Mouse (Mus musculus) CH12.LX (cell line): ENCODE results near the gene Plau. TPM values are rescaled to one million over a fixed set of nuclear protein-coding genes. Genes with fewer than 3 reads are reported as not detected.

Source experiments
- DNase-seq: peaks from one replicate; pipeline ENCODE4 v3.0.0-alpha.2; 2013; ENCODE audit errors: extremely low read depth
- H3K27ac ChIP-seq: 2 replicates; pipeline ENCODE4 v1.5.1; 2012; ENCODE audit warnings: low read depth, mild to moderate bottlenecking, control low read depth, moderate library complexity; ENCODE audit not compliant: insufficient read depth
- H3K27me3 ChIP-seq: replicated peaks from 2 replicates; pipeline ENCODE3; 2012; ENCODE audit warnings: inconsistent platforms
- H3K36me3 ChIP-seq, 2 experiments: replicated peaks in 1 of 2; 2 replicates each; pipeline versions ENCODE3 to v1.6.1; 2012; ENCODE audit warnings: inconsistent platforms in 1 of 2, low read length in 1 of 2, mild to moderate bottlenecking in 1 of 2, mixed read lengths in 1 of 2, moderate library complexity in 1 of 2; ENCODE audit not compliant: control insufficient read depth in 1 of 2, insufficient read depth in 1 of 2
- H3K4me1 ChIP-seq, 2 experiments: 2 replicates each; pipeline ENCODE4 v1.6.1; 2012; ENCODE audit warnings: inconsistent platforms in 1 of 2, moderate library complexity in 1 of 2; ENCODE audit not compliant: insufficient read depth in 2 of 2, control insufficient read depth in 1 of 2
- H3K4me2 ChIP-seq: 2 replicates; pipeline ENCODE4 v1.6.1; 2012; ENCODE audit warnings: low read depth, mild to moderate bottlenecking, control low read depth; ENCODE audit not compliant: poor library complexity, insufficient read depth, severe bottlenecking
- H3K4me3 ChIP-seq, 3 experiments: fragments of 150-350 bp in 1 of 3; sonication (generic) in 1 of 3; replicated peaks in 1 of 3; 2 replicates each; pipeline versions ENCODE3 to v1.5.1; 2011 to 2012; ENCODE audit warnings: low read depth in 2 of 3, low read length in 2 of 3, mild to moderate bottlenecking in 2 of 3, moderate library complexity in 2 of 3, control low read depth in 1 of 3, improper control_type of control experiment in 1 of 3, inconsistent platforms in 1 of 3, mixed read lengths in 1 of 3; ENCODE audit not compliant: poor library complexity in 1 of 3
- H3K79me2 ChIP-seq: replicated peaks from 2 replicates; pipeline ENCODE4 v1.6.1; 2012; ENCODE audit warnings: mild to moderate bottlenecking, moderate library complexity; ENCODE audit not compliant: control insufficient read depth, poor library complexity, insufficient read depth, severe bottlenecking; ENCODE audit errors: extremely low read depth
- H3K9ac ChIP-seq: 2 replicates; pipeline ENCODE4 v1.6.1; 2012; ENCODE audit warnings: low read depth, mild to moderate bottlenecking, control low read depth, moderate library complexity; ENCODE audit not compliant: insufficient read depth
- H3K9me3 ChIP-seq: replicated peaks from 2 replicates; pipeline ENCODE3; 2012; ENCODE audit warnings: low read length, inconsistent platforms, mixed read lengths
- BHLHE40 ChIP-seq: IDR thresholded peaks from 2 replicates; pipeline ENCODE4 v1.6.1; 2011; ENCODE audit warnings: mild to moderate bottlenecking, low read depth, low read length, improper control_type of control experiment
- CHD1 ChIP-seq: IDR thresholded peaks from 2 replicates; pipeline ENCODE4 v1.6.1; 2012; ENCODE audit warnings: low read depth, low read length, improper control_type of control experiment, inconsistent platforms
- CHD2 ChIP-seq: IDR thresholded peaks from 2 replicates; pipeline ENCODE4 v1.6.1; 2011; ENCODE audit warnings: low read length, improper control_type of control experiment
- CTCF ChIP-seq, 2 experiments: IDR thresholded peaks in 1 of 2; conservative IDR thresholded peaks in 1 of 2; 2 replicates each; pipeline ENCODE4 v1.5.1; 2011 to 2012; ENCODE audit warnings: low read depth in 2 of 2, low read length in 2 of 2, improper control_type of control experiment in 1 of 2, inconsistent platforms in 1 of 2, mild to moderate bottlenecking in 1 of 2, moderate library complexity in 1 of 2
- ELF1 ChIP-seq: IDR thresholded peaks from 2 replicates; pipeline ENCODE4 v1.6.1; 2014; ENCODE audit warnings: low read depth, mild to moderate bottlenecking, inconsistent platforms, low read length, improper control_type of control experiment
- EP300 ChIP-seq: IDR thresholded peaks from 2 replicates; pipeline ENCODE4 v1.6.1; 2011; ENCODE audit warnings: low read length, improper control_type of control experiment
- GABPA ChIP-seq: IDR thresholded peaks from 2 replicates; pipeline ENCODE4 v1.6.1; 2012; ENCODE audit warnings: low read depth, low read length, improper control_type of control experiment, inconsistent platforms; ENCODE audit not compliant: insufficient replicate concordance
- HCFC1 ChIP-seq: IDR thresholded peaks from 2 replicates; pipeline ENCODE4 v1.6.1; 2012; ENCODE audit warnings: low read depth, mild to moderate bottlenecking, inconsistent platforms, low read length, improper control_type of control experiment
- JUND ChIP-seq: conservative IDR thresholded peaks from 2 replicates; pipeline ENCODE4 v1.6.1; 2011; ENCODE audit warnings: low read depth, low read length, improper control_type of control experiment
- MAX ChIP-seq: IDR thresholded peaks from 2 replicates; pipeline ENCODE4 v1.6.1; 2011; ENCODE audit warnings: low read length, improper control_type of control experiment
- MAZ ChIP-seq: IDR thresholded peaks from 2 replicates; pipeline ENCODE4 v1.6.1; 2012; ENCODE audit warnings: low read depth, mild to moderate bottlenecking, inconsistent platforms, low read length, improper control_type of control experiment, moderate library complexity
- MYC ChIP-seq: IDR thresholded peaks from 2 replicates; pipeline ENCODE4 v1.6.1; 2011; ENCODE audit warnings: low read depth, mild to moderate bottlenecking, improper control_type of control experiment, low read length
- NELFE ChIP-seq: IDR thresholded peaks from 2 replicates; pipeline ENCODE4 v1.6.1; 2011; ENCODE audit warnings: low read depth, low read length, improper control_type of control experiment
- NRF1 ChIP-seq: IDR thresholded peaks from 2 replicates; pipeline ENCODE4 v1.6.1; 2014; ENCODE audit warnings: low read depth, mild to moderate bottlenecking, inconsistent platforms, low read length, improper control_type of control experiment, moderate library complexity
- PAX5 ChIP-seq: IDR thresholded peaks from 2 replicates; pipeline ENCODE4 v1.6.1; 2012; ENCODE audit warnings: low read length, inconsistent platforms, mixed read lengths
- POLR2A ChIP-seq: IDR thresholded peaks from 2 replicates; pipeline ENCODE4 v1.6.1; 2011; ENCODE audit warnings: low read depth, mild to moderate bottlenecking, improper control_type of control experiment, low read length
- RAD21 ChIP-seq: IDR thresholded peaks from 2 replicates; pipeline ENCODE4 v1.6.1; 2011; ENCODE audit warnings: low read depth, mild to moderate bottlenecking, low read length, improper control_type of control experiment, moderate library complexity
- TCF12 ChIP-seq: IDR thresholded peaks from 2 replicates; pipeline ENCODE4 v1.6.1; 2014; ENCODE audit warnings: low read depth, mild to moderate bottlenecking, inconsistent platforms, low read length, improper control_type of control experiment
- UBTF ChIP-seq: IDR thresholded peaks from 2 replicates; pipeline ENCODE4 v1.6.1; 2012; ENCODE audit warnings: low read depth, mild to moderate bottlenecking, inconsistent platforms, low read length, improper control_type of control experiment, moderate library complexity
- USF1 ChIP-seq: IDR thresholded peaks from 2 replicates; pipeline ENCODE4 v1.6.1; 2014; ENCODE audit warnings: low read depth, mild to moderate bottlenecking, inconsistent platforms, low read length, improper control_type of control experiment
- USF2 ChIP-seq: conservative IDR thresholded peaks from 2 replicates; pipeline ENCODE4 v1.6.1; 2011; ENCODE audit warnings: low read depth, low read length, improper control_type of control experiment
- ZC3H11A ChIP-seq: IDR thresholded peaks from 2 replicates; pipeline ENCODE4 v1.6.1; 2012; ENCODE audit warnings: low read depth, mild to moderate bottlenecking, inconsistent platforms, low read length, improper control_type of control experiment
- ZKSCAN1 ChIP-seq: IDR thresholded peaks from 2 replicates; pipeline ENCODE4 v1.6.1; 2012; ENCODE audit warnings: low read depth, inconsistent platforms, low read length, improper control_type of control experiment, borderline replicate concordance
- ZMIZ1 ChIP-seq: IDR thresholded peaks from 2 replicates; pipeline ENCODE4 v1.6.1; 2012; ENCODE audit warnings: low read depth, mild to moderate bottlenecking, inconsistent platforms, low read length, improper control_type of control experiment
- ZNF384 ChIP-seq: IDR thresholded peaks from 2 replicates; pipeline ENCODE4 v1.6.1; 2012; ENCODE audit warnings: low read depth, low read length, improper control_type of control experiment, inconsistent platforms
- dilution Hi-C: fragments of 300-500 bp; cut with MboI; formaldehyde crosslinking; loops from 2 replicates; pipeline ENCODE4 v1.14.3; 2020; ENCODE audit warnings: low sequenced_read_pairs; ENCODE audit not compliant: extremely low pct_unique_long_range_greater_than_20kb, extremely low pct_ligation_motif_present
- in situ Hi-C: fragments of 300-500 bp; cut with MboI; formaldehyde crosslinking; loops from 3 replicates; pipeline ENCODE4 v1.14.3; 2019; ENCODE audit warnings: low sequenced_read_pairs, low pct_ligation_motif_present, low pct_unique_long_range_greater_than_20kb, mixed read lengths
- polyA plus RNA-seq: library from polyadenylated mRNA; unstranded; fragments of >175 nt; gene quantifications from 2 replicates; pipeline ENCODE4 v1.2.1, GENCODE M21; 2012; ENCODE audit warnings: low read depth; ENCODE audit not compliant: insufficient read length
- total RNA-seq, 2 experiments: library from RNA; depleted of rRNA; stranded (reverse); fragments of 300-350 nt in 1 of 2; fragments of >200 nt in 1 of 2; gene quantifications; 2 replicates each; pipeline ENCODE4 v1.2.3; 2012 to 2014

Plau gene
- total and polyA plus RNA-seq, 3 experiments: 1.8 to 2.8 (median 2.4) TPM

DNA sequence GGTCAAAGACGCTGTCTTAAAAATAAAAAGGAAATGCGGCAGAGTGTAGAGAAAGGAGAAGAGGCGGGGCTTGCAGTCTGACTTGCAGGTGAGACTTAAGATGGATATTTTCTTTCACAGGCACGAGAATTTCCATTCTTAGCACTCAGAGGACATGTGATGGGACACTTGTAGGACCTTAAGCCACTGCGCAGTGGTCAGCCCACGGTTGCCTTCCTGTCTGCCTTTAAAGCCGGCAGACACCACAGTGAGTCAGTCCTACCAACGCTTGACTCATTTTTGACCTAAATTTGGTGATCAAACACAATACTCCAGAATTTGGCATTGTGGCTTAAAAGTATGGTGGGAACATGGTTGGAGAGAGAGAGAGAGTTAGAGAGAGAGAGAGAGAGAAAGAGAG lies 25.2 kb upstream of the Plau start:
- Histone ChIP-seq H3K9ac (no peak overlapping the region), H3K79me2 (no peaks in the 10 kb centered on the region), H3K4me2 (peak overlapping the region; percentile 38), H3K27ac (no peak overlapping the region), H3K9me3 (no peaks in the 10 kb centered on the region), H3K4me3 (no peak overlapping the region), H3K36me3 (no peaks in the 10 kb centered on the region), H3K27me3 (no peaks in the 10 kb centered on the region), H3K4me1 (peaks cover 16 to 36% of the 10 kb centered on the region in 2 experiments; a peak in 3 of 4 replicates)
- DNase-seq: no peak
- dilution Hi-C loops (no loop called here), in situ Hi-C loops (loop anchor here (5.0 kb wide), 1 partner anchor 51 kb away; no protein-coding TSS in a partner anchor)
- TF ChIP-seq CHD1 (no peak), GABPA (no peak), UBTF (no peak), MAZ (no peak), TCF12 (no peak), ZKSCAN1 (no peak), MAX (no peak), CTCF (conservative IDR thresholded peaks at IDR 0.05 in 1 of 2, IDR thresholded peaks at IDR 0.05 in 1 of 2; ENCODE audit: low read depth in 2 of 2, low read length in 2 of 2) (no peak), BHLHE40 (peak; percentile 69; the same call in 1 of the 2 replicates), ZMIZ1 (no peak), RAD21 (no peak), EP300 (peak; percentile 7; the same call in 1 of the 2 replicates), ZC3H11A (no peak), CHD2 (no peak), NELFE (no peak), HCFC1 (no peak)

DNA sequence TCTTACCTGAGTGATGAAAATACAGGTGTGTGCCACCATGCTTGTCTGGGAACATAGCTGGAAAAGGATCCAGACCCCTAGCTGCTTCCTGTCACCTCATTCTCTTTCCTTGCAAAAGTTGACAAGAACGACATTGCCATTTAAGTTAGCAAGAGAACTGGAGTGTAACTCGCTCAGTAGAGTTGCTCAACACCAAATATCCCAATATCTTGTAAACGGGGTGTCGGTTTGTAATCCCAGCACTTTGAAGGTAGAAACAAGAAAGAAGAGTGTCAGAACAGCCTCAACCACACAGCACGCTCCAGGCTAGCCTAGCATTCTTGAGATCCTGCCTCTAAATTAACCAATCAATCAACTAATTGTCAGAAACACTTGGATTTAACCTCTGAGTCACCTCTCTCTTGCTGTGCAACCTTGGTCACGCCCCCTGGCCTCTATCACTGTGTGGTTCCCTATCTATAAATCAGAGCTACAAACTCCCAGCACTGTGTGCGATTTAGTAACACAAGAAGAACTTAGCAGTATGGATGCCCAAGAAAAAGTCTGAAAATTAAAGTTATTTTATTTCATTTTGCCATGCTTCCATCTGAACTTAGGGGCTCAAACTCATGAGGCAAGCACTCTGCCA lies 24.6 kb upstream of the Plau start:
- Histone ChIP-seq H3K4me2 (no peak overlapping the region), H3K79me2 (no peaks in the 10 kb centered on the region), H3K27ac (no peak overlapping the region), H3K4me3 (no peak overlapping the region), H3K9me3 (peaks cover 2% of the 10 kb centered on the region), H3K9ac (no peak overlapping the region), H3K4me1 (peaks cover 14 to 29% of the 10 kb centered on the region in 2 experiments; a peak in 3 of 4 replicates), H3K27me3 (no peaks in the 10 kb centered on the region), H3K36me3 (no peaks in the 10 kb centered on the region)
- DNase-seq: no peak
- dilution Hi-C loops: no loop called here
- in situ Hi-C loops: loop anchor here (5.0 kb wide), 1 partner anchor 50 kb away; no protein-coding TSS in a partner anchor
- TF ChIP-seq NRF1: no peak
- TF ChIP-seq USF2: no peak
- TF ChIP-seq POLR2A: no peak
- no peak for TF ChIP-seq MYC
- TF ChIP-seq ZNF384: no peak
- no peak for TF ChIP-seq ZC3H11A
- TF ChIP-seq NELFE: no peak
- TF ChIP-seq USF1: no peak
- TF ChIP-seq CHD1: no peak
- TF ChIP-seq ELF1: no peak
- TF ChIP-seq PAX5: no peak
- no peak for TF ChIP-seq JUND
- TF ChIP-seq, all 38 proteins: peak for 0
